Mouse (Mus musculus) heart, embryonic 16.5 days (tissue): ENCODE data around the gene Padi6. TPM values are rescaled to one million over a fixed set of nuclear protein-coding genes. Genes with fewer than 3 reads are reported as not detected.

Experiments used
- ATAC-seq: fragments of 200-750 bp; cut with Nextera tagmentation; replicated peaks from 2 replicates; pipeline ENCODE4 v1.8.0; 2017; ENCODE audit warnings: moderate number of reproducible peaks; ENCODE audit not compliant: insufficient read depth, low FRiP score; ENCODE audit errors: extremely low read depth
- H3K27ac ChIP-seq: fragments of 300-500 bp; sonication (generic); 2 replicates; pipeline ENCODE4 v1.5.1; 2014; ENCODE audit warnings: mild to moderate bottlenecking, low read length, control low read depth, moderate library complexity
- H3K27me3 ChIP-seq: fragments of 300-500 bp; sonication (generic); 2 replicates; pipeline ENCODE4 v1.6.1; 2014; ENCODE audit warnings: low read length, mixed read lengths; ENCODE audit not compliant: control insufficient read depth, insufficient read depth
- H3K36me3 ChIP-seq: fragments of 300-500 bp; sonication (generic); 2 replicates; pipeline ENCODE4 v1.6.1; 2014; ENCODE audit not compliant: control insufficient read depth, insufficient read depth
- H3K4me1 ChIP-seq: fragments of 300-500 bp; sonication (generic); 2 replicates; pipeline ENCODE4 v1.6.1; 2014; ENCODE audit warnings: low read length, mixed read lengths; ENCODE audit not compliant: control insufficient read depth, insufficient read depth
- H3K4me2 ChIP-seq: fragments of 300-500 bp; sonication (generic); 2 replicates; pipeline ENCODE4 v1.6.1; 2014; ENCODE audit warnings: low read depth, mild to moderate bottlenecking, control low read depth, low read length
- H3K4me3 ChIP-seq: fragments of 300-500 bp; sonication (generic); 2 replicates; pipeline ENCODE4 v1.5.1; 2014; ENCODE audit warnings: mild to moderate bottlenecking, control low read depth, low read length
- H3K9ac ChIP-seq: fragments of 300-500 bp; sonication (generic); 2 replicates; pipeline ENCODE4 v1.6.1; 2014; ENCODE audit warnings: low read length, control low read depth
- H3K9me3 ChIP-seq: fragments of 300-500 bp; sonication (generic); replicated peaks from 2 replicates; pipeline ENCODE4 v1.6.1; 2016; ENCODE audit warnings: low read length; ENCODE audit not compliant: control insufficient read depth
- WGBS: fragments of 180-500 bp; shearing (Covaris S2); extraction: QIAGEN DNeasy Blood & Tissue Kit; methylation state at CpG from one replicate; pipeline ENCODE4 v1.1.7; 2014; 5-methylcytosine and 5-hydroxymethylcytosine counted together
- polyA plus RNA-seq: library from polyadenylated mRNA; unstranded; fragments of >200 nt; fragmentation: Nextera tagmentation; extraction: Ambion mirVana; gene quantifications from 2 replicates; pipeline ENCODE4 v1.2.1, GENCODE M21; 2015

Gene Padi6
- polyA plus RNA-seq, 1 experiment from 2014 or later, result 0.35 TPM

GRCm38 (mm10) chr4:140780507-140780906, 38.1 kb upstream of the Padi6 start:
- WGBS, result 61% methylated on average over 14 of the region's 14 CpGs
- H3K9ac ChIP-seq, result no peak overlapping the region
- H3K36me3 ChIP-seq, result no peaks in the 10 kb centered on the region
- 0 out of 2 replicates have a peak, but pooled peaks cover 3% of the 10 kb centered on the region for H3K9me3 ChIP-seq
- peak overlapping the region; percentile 19 for H3K27ac ChIP-seq
- ATAC-seq, result no peak
- no peak overlapping the region for H3K4me2 ChIP-seq
- H3K4me3 ChIP-seq, result no peak overlapping the region
- H3K4me1 ChIP-seq, result no peaks in the 10 kb centered on the region; the same call in 1 of the 2 replicates
- H3K27me3 ChIP-seq, result no peaks in the 10 kb centered on the region

GRCm38 (mm10) chr4:140779803-140780397, 37.5 kb upstream of the Padi6 start:
- 14% methylated on average over 19 of the region's 19 CpGs for WGBS
- H3K9ac ChIP-seq, result no peak overlapping the region
- H3K9me3 ChIP-seq, result 0 out of 2 replicates have a peak, but pooled peaks cover 3% of the 10 kb centered on the region
- H3K27me3 ChIP-seq, result no peaks in the 10 kb centered on the region
- no peak overlapping the region for H3K4me3 ChIP-seq
- H3K4me1 ChIP-seq, result no peaks in the 10 kb centered on the region; the same call in 1 of the 2 replicates
- peak overlapping the region; percentile 19 for H3K27ac ChIP-seq
- H3K4me2 ChIP-seq, result peak overlapping the region; percentile 25
- H3K36me3 ChIP-seq, result no peaks in the 10 kb centered on the region
- ATAC-seq, result peak; percentile 66

- Histone ChIP-seq H3K4me3 (no peak overlapping the region), H3K9ac (no peak overlapping the region), H3K36me3 (no peaks in the 10 kb centered on the region), H3K27me3 (no peaks in the 10 kb centered on the region), H3K9me3 (no peaks in the 10 kb centered on the region), H3K4me2 (no peak overlapping the region), H3K4me1 (no peaks in the 10 kb centered on the region; the same call in 1 of the 2 replicates), H3K27ac (no peak overlapping the region)
- 74% methylated on average over 13 of the region's 13 CpGs for WGBS
- no peak for ATAC-seq
These were observed 34.2 kb upstream of the Padi6 start for GRCm38 (mm10) chr4:140776623-140777022.

- no peaks in the 10 kb centered on the region for H3K27me3 ChIP-seq
- H3K4me2 ChIP-seq, result no peak overlapping the region
- no peak for ATAC-seq
- no peaks in the 10 kb centered on the region for H3K9me3 ChIP-seq
- no peaks in the 10 kb centered on the region; the same call in 1 of the 2 replicates for H3K4me1 ChIP-seq
- H3K27ac ChIP-seq, result no peak overlapping the region
- H3K36me3 ChIP-seq, result no peaks in the 10 kb centered on the region
- 70% methylated on average over 10 of the region's 10 CpGs for WGBS
- H3K9ac ChIP-seq, result no peak overlapping the region
- H3K4me3 ChIP-seq, result no peak overlapping the region
These were observed 33.4 kb upstream of the Padi6 start for GRCm38 (mm10) chr4:140775876-140776275.

GRCm38 (mm10) chr4:140774893-140775292, 32.5 kb upstream of the Padi6 start:
- WGBS, result 91% methylated on average over 9 of the region's 9 CpGs
- no peaks in the 10 kb centered on the region for H3K27me3 ChIP-seq
- H3K36me3 ChIP-seq, result no peaks in the 10 kb centered on the region
- H3K4me1 ChIP-seq, result peaks cover 2% of the 10 kb centered on the region; the same call in 1 of the 2 replicates
- H3K4me3 ChIP-seq, result no peak overlapping the region
- H3K9me3 ChIP-seq, result no peaks in the 10 kb centered on the region
- no peak overlapping the region for H3K27ac ChIP-seq
- H3K4me2 ChIP-seq, result no peak overlapping the region
- H3K9ac ChIP-seq, result no peak overlapping the region
- no peak for ATAC-seq

- Histone ChIP-seq H3K4me1 (peaks cover 2% of the 10 kb centered on the region; the same call in 1 of the 2 replicates), H3K36me3 (no peaks in the 10 kb centered on the region), H3K27me3 (no peaks in the 10 kb centered on the region), H3K9ac (no peak within 1 kb of the TSS), H3K9me3 (no peaks in the 10 kb centered on the region), H3K27ac (no peak within 1 kb of the TSS), H3K4me3 (no peak within 1 kb of the TSS), H3K4me2 (no peak within 1 kb of the TSS)
- no peak for ATAC-seq
- 81% methylated on average over 21 of the region's 21 CpGs for WGBS
These were observed 31.8 kb upstream of the Padi6 start, which contains the start of gene Padi4 for GRCm38 (mm10) chr4:140774025-140774800. Gene Padi4, minus strand, starts transcription at chr4:140774236.

- H3K27me3 ChIP-seq, result no peaks in the 10 kb centered on the region
- peaks cover 2% of the 10 kb centered on the region; the same call in 1 of the 2 replicates for H3K4me1 ChIP-seq
- H3K4me2 ChIP-seq, result no peak overlapping the region
- WGBS, result 39% methylated on average over 4 of the region's 4 CpGs
- H3K9me3 ChIP-seq, result no peaks in the 10 kb centered on the region
- H3K4me3 ChIP-seq, result no peak overlapping the region
- no peak overlapping the region for H3K27ac ChIP-seq
- ATAC-seq, result no peak
- no peaks in the 10 kb centered on the region for H3K36me3 ChIP-seq
- H3K9ac ChIP-seq, result no peak overlapping the region
These were observed 28.6 kb upstream of the Padi6 start for GRCm38 (mm10) chr4:140771091-140771490.

- H3K9ac ChIP-seq, result peak overlapping the region; percentile 66
- H3K9me3 ChIP-seq, result no peaks in the 10 kb centered on the region
- H3K4me2 ChIP-seq, result peak overlapping the region; percentile 67
- peak overlapping the region; percentile 57 for H3K4me3 ChIP-seq
- H3K27me3 ChIP-seq, result no peaks in the 10 kb centered on the region
- peaks cover 2% of the 10 kb centered on the region; the same call in 1 of the 2 replicates for H3K4me1 ChIP-seq
- no peaks in the 10 kb centered on the region for H3K36me3 ChIP-seq
- 9% methylated on average over 13 of the region's 13 CpGs for WGBS
- ATAC-seq, result peak; percentile 67
- H3K27ac ChIP-seq, result peak overlapping the region; percentile 65
These were observed 28.0 kb upstream of the Padi6 start for GRCm38 (mm10) chr4:140770433-140770832.

- ATAC-seq, result no peak
- H3K27me3 ChIP-seq, result no peaks in the 10 kb centered on the region
- no peaks in the 10 kb centered on the region for H3K36me3 ChIP-seq
- no peak overlapping the region for H3K9ac ChIP-seq
- 80% methylated on average over 5 of the region's 5 CpGs for WGBS
- no peak overlapping the region for H3K4me2 ChIP-seq
- no peak overlapping the region for H3K4me3 ChIP-seq
- peaks cover 2% of the 10 kb centered on the region; the same call in 1 of the 2 replicates for H3K4me1 ChIP-seq
- H3K9me3 ChIP-seq, result no peaks in the 10 kb centered on the region
- no peak overlapping the region for H3K27ac ChIP-seq
These were observed 26.5 kb upstream of the Padi6 start for GRCm38 (mm10) chr4:140768973-140769372.
